Mouse (Mus musculus): ENCODE results near the gene Tmprss11f. TPM values are rescaled to one million over a fixed set of nuclear protein-coding genes. Genes with fewer than 3 reads are reported as not detected.

Tmprss11f gene
- polyA plus RNA-seq, 1 experiment from 2014 or later: not detected

DNA sequence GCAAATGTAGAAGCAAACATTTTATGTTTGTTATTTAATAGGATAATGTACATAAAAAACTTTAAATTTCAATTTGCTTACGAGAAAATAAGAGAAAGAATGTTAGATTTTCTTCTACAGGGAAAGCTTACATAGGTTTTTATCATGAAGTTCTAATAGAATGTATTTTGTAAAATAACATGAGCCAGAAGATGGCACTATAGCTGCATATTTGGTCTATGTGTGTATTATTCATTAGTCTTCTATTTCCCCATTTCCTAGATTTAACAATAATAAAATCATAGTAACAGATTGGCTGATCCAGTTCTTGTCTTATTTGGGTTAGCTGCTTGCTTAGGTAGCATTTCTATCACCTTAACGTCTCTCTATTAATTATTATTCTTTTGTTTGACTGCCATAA is 149.7 kb downstream of the Tmprss11f start:
- Histone ChIP-seq H3K4me3 (ENCODE audit: inconsistent target) (no peak overlapping the region), H3K79me2 (ENCODE audit: inconsistent target) (no peaks in the 10 kb centered on the region), H3K36me3 (ENCODE audit: inconsistent target) (no peaks in the 10 kb centered on the region), H3K27ac (no peak overlapping the region)
- WGBS (ENCODE audit: missing documents): 79% methylated on average over 2 of the region's 2 CpGs

GRCm38 (mm10) chr5:86482031-86482430 is 150.2 kb downstream of the Tmprss11f start:
- Histone ChIP-seq H3K36me3 (ENCODE audit: inconsistent target) (no peaks in the 10 kb centered on the region), H3K27ac (no peak overlapping the region), H3K79me2 (ENCODE audit: inconsistent target) (no peaks in the 10 kb centered on the region), H3K4me3 (ENCODE audit: inconsistent target) (no peak overlapping the region)
- WGBS (ENCODE audit: missing documents): 92% methylated on average over 1 of the region's 1 CpGs

DNA sequence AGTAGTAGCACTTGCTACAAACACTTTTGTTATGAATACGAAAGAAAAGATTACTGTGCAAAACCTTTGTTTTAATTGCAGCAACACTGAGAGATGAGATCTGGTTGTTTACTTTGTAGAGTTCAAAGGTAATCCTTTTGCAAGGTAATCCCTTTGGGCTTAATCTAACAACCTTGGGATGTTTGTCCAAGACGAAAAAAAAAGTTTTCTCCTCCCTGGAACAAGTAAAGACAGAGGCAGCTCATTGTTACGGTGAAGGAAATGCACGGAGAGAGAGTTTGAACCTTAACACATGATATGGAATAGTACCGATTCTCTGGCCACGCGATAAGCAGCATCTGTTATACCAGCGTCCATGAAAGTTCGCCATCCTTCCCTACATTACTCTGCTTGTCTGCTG is 158.4 kb downstream of the Tmprss11f start:
- Histone ChIP-seq H3K27ac (no peak overlapping the region), H3K4me3 (ENCODE audit: inconsistent target) (no peak overlapping the region), H3K36me3 (ENCODE audit: inconsistent target) (no peaks in the 10 kb centered on the region), H3K79me2 (ENCODE audit: inconsistent target) (no peaks in the 10 kb centered on the region)
- 89% methylated on average over 9 of the region's 9 CpGs for WGBS (ENCODE audit: missing documents)

Other genes with a start within 250 kb of the Tmprss11f start
- not detected in 3 replicates for gene Tmprss11a, start 163.4 kb downstream of the Tmprss11f start, polyA plus RNA-seq (2018)
- gene Tmprss11g, start 113.8 kb downstream of the Tmprss11f start, polyA plus RNA-seq (2018): not detected in 3 replicates
- gene Tmprss11b, start 43.9 kb upstream of the Tmprss11f start, polyA plus RNA-seq (2018): not detected in 3 replicates
- not detected in 3 replicates for gene Tmprss11e, start 113.4 kb upstream of the Tmprss11f start, polyA plus RNA-seq (2018)
- 45.8 to 96.4 TPM (median 46.7 TPM) in 3 replicates for gene Ythdc1, start 171.8 kb upstream of the Tmprss11f start, polyA plus RNA-seq (2018)

Measured in macrophage (primary cell).